Mouse (Mus musculus) 3134 (cell line): ENCODE data around the gene Ina.
"Not testable (repeated sequence)": the region's sequence is repeated elsewhere in the genome, so short reads cannot be mapped to it uniquely, and the experiment has no call there.

Experiments
- DNase-seq: peaks from one replicate; pipeline ENCODE4 v3.0.0-alpha.2; 2011; ENCODE audit warnings: low spot score; ENCODE audit not compliant: insufficient read length; ENCODE audit errors: extremely low read depth

Gene Ina

DNA sequence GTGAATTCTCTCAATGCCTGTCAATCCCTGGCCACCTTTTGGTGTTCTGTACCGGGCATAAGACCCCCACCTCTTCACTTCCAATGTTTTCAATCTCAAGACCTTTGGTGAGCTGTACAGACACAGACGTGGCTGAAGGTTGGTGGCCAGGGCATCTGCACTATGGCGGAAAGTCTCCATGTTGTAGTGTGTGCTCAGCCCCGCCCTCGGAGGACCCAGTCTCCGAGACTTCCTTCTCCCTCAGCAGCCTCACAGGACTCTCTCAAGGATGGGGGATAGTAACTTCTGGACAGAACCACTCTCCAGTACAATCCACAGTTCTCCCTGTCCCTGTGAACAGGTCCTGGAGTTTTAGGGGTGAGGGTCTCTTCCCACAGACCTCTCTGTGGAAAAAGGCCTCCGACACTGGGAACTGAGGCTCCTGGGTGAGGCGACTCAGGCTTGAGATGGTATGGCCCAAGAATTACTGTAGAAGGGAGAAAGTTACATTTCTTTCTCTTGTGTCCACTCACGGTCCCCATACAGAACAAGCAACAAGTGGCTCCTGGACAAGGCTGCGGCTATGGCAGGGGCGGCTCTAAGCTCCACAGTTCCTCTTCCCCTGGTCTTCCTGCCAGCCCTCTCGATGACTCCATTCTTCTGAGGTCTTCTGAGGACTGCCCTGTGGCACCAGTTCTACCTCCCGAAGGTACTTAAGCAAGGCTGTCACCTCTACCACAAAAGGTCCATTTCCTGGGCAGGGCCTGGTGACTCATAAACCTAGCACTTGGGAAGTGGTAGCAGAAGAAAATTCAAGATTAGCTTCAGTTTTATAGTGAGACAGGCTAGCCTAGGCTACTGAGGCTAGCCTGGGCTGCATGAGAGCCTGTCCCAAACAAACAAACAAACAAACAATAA lies 29.5 kb upstream of the Ina start:
- no peak for DNase-seq

DNA sequence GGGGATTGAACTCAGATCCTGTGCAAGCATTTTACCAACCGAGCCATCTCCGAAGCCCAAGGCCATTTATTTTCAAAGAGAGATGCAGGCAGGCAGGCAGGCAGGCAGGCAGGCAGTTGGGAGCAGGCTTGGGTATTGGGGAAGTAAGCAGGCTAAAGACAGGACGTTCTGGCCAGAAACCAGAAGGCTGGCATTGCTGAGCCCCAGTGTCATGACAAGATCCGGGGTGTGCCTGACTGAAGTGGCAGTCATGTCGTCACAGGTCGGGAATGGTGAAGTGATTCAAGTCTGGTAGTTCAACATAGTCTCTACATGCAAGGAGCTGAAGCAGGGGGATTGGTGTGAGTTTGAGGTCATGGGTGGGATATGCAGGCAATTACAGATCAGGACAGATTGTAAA lies 26.9 kb upstream of the Ina start:
- DNase-seq = no peak

DNA sequence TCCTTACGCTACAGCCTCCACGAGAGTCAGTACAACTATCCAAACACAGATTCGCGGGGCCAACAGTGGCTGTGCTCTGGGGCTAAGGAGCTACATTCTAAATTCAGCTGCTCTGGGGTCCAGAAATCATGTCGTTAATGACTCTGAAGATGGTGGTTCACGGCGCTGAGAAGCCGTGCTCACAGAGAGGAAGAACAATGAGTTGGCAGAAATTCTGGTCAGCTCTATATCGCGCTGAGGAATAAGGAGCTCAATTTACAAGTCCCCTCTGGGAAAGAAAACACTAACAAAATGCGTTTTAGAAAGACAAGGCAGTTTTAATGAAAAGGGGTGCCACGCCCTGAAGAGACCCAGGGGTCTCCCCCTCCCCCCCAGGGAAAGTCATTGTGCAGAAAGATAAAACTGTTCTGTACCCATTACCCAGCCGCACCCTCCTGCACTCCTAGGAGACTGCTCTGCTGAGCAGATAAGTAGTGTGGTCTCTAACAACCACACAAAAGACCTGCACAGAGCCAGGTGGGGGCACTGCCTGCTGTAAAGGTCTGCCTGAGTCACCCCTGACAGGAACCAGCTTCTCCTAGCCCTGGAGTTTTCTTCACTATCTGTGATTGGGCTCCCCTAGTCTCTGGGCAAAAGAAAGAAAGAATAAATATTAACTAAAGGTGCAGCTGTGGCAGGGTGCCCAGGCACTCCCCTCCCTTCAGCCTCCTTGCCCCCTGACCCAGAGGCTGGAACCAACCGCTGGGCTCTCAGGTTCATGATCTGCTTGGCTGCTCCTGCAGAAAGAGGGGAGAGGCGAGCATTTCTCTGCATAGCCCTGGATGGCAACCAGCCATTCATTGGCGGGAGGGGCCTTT lies 26.0 kb upstream of the Ina start:
- no peak for DNase-seq

DNA sequence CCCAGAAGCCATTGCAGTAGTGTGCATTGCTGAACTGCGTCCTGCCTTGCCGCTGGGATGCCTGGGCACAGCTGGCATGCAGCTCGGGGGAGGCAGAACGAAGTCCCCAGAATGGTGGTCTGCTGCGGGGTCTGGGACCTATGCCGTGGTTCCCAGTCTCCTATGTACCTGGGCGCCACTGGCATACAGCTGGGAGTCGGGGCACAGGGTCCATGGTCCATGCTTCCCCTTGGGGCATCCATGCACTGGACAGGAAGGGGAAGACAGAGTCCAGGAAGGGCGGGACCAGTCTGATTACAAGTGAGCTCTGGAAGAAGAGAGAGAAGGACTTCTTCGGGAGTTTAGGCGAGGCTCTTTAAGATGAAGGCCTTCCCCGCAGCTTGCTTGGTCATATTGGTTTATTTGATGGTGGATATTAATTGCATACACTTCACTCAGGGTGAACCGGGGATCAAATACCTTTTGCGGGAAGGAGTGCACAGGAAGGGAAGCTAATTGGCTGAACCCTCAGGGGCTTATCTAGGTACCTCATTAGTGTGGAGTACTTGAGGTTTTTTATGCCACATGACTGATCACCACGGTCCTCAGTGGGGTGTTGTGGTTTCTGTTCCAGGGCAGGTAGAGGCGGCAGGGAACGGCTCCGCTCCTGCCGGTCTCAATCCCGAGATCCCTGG lies 24.9 kb upstream of the Ina start:
- DNase-seq = no peak

DNA sequence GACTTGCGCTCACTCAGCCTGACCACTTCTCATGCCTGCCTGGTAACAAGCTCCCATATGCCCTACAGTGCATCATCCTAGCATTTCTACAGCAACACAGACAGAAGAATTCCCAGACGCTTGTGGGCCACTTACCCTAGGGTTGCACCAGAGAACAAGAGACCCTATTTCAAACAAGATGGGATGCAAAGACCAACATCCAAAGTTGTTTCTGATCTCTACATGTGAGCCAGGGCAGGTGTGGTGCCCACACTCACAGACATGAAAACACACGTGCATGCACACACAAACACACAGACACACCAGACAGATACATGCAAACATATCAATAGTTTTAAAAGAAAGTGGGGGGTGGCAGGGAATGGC lies 24.4 kb upstream of the Ina start:
- DNase-seq = no peak

DNA sequence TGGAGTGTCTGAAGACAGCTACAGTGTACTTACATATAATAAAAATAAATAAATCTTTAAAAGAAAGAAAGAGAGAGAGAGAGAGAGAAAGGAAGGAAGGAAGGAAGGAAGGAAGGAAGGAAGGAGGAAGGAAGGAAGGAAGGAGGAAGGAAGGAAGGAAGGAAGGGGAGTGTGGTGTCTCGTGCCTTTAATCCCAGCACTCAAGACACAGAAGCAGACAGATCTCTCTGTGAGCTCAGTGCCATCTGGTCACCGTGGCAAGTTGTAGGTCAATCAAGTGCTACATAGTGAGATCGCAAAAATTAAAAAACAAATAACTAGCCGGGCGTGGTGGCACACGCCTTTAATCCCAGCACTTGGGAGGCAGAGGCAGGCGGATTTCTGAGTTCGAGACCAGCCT lies 23.9 kb upstream of the Ina start:
- not testable (repeated sequence) for DNase-seq

DNA sequence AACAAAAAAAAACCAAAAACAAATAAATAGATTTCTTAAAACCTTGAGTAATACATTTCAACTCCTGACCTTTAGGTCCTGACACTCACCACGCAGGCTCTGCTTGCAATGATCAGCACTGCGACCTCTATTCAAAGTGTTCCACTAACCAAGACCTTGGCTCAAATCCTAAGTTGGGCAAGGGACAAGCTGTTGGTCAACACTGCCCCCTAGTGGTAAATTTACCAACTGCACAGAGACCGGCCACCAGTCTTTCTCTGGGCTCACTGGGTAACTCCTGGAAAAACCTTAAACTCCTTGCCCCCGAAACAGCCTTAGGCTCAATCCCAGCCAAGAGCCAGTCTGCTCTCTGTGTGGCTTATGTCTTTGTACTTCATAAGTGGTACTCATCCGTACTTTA lies 23.4 kb upstream of the Ina start:
- peak; percentile 42 for DNase-seq

DNA sequence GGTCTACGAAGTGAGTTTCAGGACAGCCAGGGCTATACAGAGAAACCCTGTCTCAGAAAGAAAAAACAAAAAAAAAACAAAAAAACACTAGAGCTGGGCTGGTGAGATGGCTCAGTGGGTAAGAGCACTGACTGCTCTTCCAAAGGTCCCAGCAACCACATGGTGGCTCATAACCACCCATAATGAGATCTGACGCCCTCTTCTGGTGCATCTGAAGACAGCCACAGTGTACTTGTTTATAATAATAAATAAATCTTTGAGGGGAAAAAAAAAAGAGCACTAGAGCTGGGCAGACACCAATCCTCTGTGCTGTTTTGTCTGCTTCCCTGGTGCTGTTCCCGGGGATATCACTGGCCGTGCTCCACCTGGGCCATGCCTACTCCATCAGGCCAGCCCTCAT lies 22.2 kb upstream of the Ina start:
- not testable (repeated sequence) for DNase-seq

DNA sequence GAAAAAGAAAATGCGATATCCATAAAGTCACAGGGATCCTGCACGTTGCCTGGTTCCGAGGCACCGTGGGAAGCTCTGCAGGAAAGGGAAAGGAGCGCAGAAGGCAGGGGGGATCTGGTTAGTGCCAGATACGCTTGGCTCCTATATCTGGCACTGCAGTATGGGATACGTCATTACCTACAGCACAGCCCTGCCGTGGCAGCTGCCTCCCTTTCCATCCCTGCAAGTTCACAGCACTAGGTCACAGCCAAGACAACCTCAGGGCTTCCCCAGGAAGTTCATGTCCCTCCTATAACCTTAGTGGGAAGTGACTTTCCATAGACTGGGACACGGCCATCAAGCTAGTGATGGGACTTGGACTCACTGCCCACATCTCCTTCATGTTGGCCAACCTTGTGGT lies 18.4 kb upstream of the Ina start:
- no peak for DNase-seq

DNA sequence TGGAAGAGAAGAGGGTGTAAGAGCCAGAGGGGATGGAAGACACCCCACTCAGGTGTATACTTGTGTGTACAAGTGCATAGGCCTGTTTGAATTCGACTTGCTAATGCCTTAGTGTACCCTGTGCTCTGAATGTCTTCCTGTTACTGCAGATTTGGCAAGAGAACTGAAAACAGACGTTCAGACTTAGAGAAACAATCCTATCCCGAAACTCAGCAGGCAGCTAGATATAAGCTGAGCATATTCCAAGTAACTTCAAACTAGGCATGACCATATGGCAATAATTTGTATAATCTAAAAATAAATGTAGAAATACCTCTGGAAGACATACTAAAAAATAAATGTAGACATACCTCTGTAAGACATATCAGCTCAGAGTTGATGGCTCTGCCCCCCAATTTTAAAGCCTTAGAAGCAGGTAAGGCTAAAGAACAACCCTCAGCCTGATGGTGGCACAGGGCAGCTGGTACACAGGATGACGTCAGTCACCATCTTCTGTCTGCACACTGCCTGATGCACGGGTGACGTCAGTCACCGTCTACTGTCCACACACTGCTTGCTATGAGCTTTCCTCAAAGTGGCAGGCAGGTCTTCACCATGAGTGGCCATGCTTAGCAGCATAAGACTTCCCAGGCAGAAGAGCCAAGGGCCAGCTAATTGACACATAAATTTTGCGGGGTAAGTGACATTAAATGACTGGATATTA lies 16.2 kb upstream of the Ina start:
- no peak for DNase-seq

DNA sequence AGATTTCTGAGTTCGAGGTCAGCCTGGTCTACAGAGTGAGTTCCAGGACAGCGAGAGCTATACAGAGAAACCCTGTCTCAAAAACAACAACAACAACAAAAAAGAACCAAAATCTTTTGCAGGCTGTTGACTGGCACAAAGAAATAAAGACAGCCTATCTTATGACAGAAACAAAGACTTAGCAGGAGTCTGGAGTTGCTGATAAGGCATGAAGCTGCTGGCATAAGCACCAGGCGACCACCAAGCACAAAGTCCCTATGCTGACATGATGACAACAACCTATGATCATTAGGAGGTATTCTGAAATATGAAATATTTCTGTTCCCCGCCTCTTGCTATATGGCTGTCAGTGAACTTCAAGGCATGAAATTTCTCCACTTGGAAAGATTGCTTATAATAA lies 15.5 kb upstream of the Ina start:
- no peak for DNase-seq

DNA sequence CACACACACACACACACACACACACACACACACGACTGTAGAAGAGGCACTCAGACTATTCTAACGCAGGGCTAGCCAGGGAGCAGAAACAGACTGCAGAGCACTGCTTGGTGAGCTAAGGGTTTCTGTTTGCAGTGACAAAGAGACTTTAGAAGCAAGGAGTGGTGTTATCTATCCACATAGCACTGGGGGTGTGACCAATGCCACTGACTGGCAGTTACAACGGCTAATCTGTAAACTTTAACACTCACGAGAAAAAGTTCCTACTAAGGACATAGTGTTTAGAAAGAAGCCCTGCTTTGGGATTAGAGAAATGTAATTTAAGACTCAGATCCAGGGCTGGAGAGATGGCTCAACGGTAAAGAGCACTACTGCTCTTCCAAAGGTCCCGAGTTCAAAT lies 14.7 kb upstream of the Ina start:
- DNase-seq = no peak

DNA sequence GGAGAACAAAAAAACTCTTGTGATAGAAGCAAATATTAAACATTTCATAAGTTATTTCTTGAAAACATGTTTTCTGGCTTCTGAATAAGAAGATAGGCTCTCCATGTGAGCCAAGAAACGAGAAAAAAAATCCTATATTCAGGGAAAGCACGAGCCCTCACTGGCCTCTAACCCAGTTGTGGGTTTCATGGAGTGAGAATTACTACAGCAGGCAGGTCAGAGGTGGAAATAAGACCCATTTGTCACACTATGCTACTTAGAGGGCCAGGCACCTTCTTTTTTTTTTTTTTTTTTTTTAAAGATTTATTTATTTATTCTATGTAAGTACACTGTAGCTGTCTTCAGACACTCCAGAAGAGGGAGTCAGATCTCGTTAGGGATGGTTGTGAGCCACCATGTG lies 14.1 kb upstream of the Ina start:
- not testable (repeated sequence) for DNase-seq

DNA sequence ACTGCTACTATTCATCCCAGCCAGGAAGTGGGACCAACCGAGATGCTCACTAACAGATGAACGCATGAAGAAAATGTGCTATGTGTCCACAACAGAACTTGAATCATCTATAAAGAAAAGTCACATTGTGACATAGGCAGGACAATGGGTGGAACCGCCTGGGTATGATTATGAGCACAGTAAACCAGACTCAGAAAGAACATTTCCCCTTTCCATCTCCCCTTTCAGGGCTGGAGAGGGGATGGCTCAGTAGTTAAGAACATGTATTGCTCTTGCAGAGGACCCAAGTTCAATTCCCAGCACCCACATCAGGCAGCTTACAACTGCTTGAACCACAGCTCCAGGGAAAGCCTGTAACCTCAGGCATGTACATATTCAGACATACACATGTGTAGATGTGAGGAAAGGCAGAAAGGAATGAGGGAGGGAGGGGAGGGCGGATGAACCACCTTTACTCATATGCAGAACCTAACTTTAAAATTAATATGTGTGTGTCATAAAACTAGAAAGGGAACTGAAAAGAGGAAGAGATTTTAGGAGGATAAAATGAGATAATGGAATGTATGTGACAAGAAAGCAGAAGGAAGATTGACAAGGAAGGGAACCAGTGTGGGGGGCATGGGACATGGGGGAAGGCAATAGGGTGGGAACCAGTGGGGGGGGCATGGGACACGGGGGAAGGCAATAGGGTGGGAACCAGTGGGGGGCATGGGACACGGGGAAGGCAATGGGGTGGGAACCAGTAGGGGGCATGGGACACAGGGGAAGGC lies 10.6 kb upstream of the Ina start:
- DNase-seq = no peak

DNA sequence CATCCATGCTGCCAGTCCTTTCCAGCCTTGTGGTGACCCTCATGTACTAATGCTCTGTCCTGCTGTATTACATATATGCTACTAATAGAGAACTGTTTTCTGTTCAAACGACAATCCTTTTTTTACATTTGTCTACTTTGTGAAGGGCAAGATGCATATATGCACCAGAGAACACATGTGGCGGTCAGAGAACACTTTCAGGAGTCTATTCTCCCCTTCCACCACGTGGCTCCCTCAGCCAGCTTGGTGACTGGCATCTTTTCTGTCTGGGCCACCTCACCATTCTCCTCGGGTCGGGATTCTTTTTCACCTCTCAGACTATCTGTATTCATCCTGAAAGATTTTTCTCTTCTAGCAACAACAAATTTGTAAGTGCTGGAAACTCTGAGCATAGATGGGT lies 8.6 kb upstream of the Ina start:
- DNase-seq = no peak

DNA sequence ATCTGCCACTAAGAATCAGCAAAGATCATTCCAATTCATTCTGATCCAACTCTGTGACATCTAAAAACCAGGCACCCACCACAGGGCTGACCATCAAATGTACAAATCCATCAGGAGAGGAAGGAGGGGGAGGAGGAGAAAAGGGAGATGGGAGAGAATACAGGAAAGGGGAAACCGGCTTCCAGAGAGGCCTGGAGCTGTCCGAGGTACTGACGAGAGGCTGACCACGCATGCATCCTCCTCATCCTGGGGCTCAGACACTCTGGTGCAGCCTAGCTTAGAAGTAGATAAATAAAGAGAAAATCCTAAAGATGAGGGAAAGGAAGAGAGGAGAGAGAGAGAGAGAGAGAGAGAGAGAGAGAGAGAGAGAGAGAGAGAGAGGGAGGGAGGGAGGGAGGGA lies 8.2 kb upstream of the Ina start:
- DNase-seq = no peak

DNA sequence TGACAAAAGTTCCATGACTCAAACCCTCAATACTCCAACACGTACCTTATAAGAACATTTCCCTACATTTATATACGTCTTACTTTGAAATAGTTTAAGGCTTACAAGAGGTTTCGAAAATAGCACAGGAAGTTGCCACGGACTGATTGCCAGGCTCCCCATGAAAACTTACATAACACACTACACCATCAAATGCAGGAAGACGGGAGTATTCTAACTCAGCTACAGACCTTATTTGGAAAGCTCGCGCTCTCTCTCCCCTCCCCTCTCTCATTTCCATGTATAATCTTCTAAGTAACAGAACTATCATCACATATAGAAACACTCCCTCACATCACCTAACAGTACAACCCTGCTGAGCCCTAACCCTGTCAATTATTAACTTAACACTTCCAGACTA lies 5.1 kb upstream of the Ina start:
- DNase-seq = no peak

DNA sequence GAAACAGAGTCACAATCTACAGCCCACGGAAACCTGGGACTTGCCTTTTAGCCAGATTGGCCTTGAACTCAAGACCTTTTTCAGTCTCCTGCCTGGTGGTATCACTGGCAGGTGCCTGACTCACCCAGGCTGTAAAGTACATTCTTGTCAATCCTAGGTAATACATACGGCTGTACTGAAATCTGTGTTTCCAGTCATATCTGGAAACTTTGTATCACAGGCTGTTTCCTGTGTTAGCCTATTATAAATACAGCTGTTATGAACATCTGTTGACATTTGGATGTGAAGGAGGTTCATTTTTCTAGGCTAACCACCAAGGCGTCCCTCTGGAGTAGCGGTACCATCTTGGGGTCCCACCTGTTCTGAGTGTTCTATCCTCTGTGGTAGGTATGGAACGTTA lies 4.6 kb upstream of the Ina start:
- DNase-seq = no peak

DNA sequence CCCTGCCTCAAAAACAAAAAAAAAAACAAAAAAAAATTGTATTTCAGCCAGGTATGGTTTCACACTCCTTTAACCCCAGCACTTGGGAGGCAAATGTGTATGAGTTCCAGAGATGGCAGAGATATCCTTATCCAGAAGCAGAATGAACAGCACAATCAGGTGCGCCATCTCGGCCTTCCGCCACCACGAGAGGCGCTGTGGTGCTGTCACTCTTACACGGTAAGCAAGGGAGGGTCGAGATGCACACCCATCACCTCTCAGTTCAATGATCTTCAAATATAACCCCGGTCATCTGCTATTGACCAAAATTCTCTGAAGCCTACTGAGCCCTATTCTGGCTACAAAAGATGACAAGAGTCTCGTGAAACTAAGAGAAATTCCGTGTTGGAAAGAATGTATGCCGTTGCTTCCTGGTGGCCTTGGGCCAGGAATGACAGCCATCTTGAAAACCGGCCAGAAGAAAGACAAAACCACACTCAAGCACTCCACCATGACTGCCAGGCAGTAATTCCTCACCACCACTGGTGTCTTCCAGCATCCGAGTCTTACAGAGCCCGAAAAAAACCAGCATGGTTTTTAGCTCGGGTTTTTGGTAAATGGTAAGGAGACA lies 1.9 kb upstream of the Ina start:
- peak; percentile 20 for DNase-seq
